Comparison of ENCODE assay signal across 27 mouse cellular contexts in the genomic region with DNA sequence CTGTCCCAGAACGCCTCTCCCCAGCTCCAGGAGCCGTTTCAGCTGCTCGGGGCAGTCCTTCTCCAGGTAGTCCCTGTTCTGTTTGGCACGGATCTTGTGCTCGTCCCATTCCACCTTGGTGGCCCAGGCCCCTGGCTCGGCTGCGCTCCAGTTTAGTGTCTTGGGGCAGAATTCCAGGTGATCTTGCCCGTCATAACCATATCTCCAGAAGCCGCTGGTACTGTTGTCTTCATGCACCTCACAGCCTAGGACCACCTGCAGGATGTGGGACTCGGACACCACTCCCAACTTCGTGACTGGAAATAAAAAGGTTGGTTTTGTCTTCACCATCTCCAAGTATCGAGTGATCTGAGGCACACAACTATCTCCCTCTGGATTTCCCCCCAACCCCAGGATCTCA. TPM values are rescaled to one million over a fixed set of nuclear protein-coding genes. Genes with fewer than 3 reads are reported as not detected.
DNase-seq lines count a peak whose midpoint lies in the region; ATAC-seq and TF ChIP-seq lines count a peak whose summit lies in the region.
"Had no signal": no experiment of that assay in that cellular context is flagged by ENCODE, and none has a peak within 500 bp of the region (broad histone marks: within the 10 kb centered on the region; RNA-seq: fewer than 3 reads in every experiment).

No protein-coding gene starts in this region.

- H3K4me2 ChIP-seq in forebrain, embryonic 14.5 days (ENCODE audit: low read length), result no peak overlapping the region
- no peak overlapping the region for H3K4me2 ChIP-seq in midbrain, embryonic 14.5 days (ENCODE audit: low read length)
- no peak overlapping the region for H3K4me2 ChIP-seq in lung, postnatal 0 days (replicated peaks; ENCODE audit: low read depth, low read length)
- H3K4me2 ChIP-seq: embryonic facial prominence, embryonic 12.5 days; embryonic facial prominence, embryonic 15.5 days; forebrain, embryonic 12.5 days; heart, embryonic 13.5 days; hindbrain, embryonic 14.5 days had no signal

- no peak overlapping the region for H3K9ac ChIP-seq in forebrain, embryonic 14.5 days (ENCODE audit: low read length)
- no peak overlapping the region for H3K9ac ChIP-seq in midbrain, embryonic 14.5 days (replicated peaks; ENCODE audit: low read length)
- H3K9ac ChIP-seq in lung, postnatal 0 days (replicated peaks; ENCODE audit: low read depth), result no peak overlapping the region
- H3K9ac ChIP-seq: embryonic facial prominence, embryonic 12.5 days; embryonic facial prominence, embryonic 15.5 days; forebrain, embryonic 12.5 days; heart, embryonic 13.5 days; hindbrain, embryonic 14.5 days had no signal

- 92% methylated on average over 12 of the region's 12 CpGs for WGBS in forebrain, embryonic 10.5 days
- 90% methylated on average over 12 of the region's 12 CpGs for WGBS in forebrain, embryonic 14.5 days
- 92% methylated on average over 12 of the region's 12 CpGs for WGBS in midbrain, embryonic 10.5 days
- WGBS in midbrain, embryonic 14.5 days, result 93% methylated on average over 12 of the region's 12 CpGs
- 96% methylated on average over 12 of the region's 12 CpGs for WGBS in macrophage (ENCODE audit: missing documents)
- WGBS in lung, postnatal 0 days, result 93% methylated on average over 12 of the region's 12 CpGs

- no peak for TF ChIP-seq EP300 in lung, postnatal 0 days (IDR thresholded peaks at IDR 0.05)

- no peak overlapping the region for H3K4me3 ChIP-seq in forebrain, embryonic 10.5 days
- no peak overlapping the region for H3K4me3 ChIP-seq in forebrain, embryonic 14.5 days (ENCODE audit: low read depth, low read length)
- H3K4me3 ChIP-seq in midbrain, embryonic 10.5 days, result no peak overlapping the region
- no peak overlapping the region for H3K4me3 ChIP-seq in midbrain, embryonic 14.5 days (replicated peaks; ENCODE audit: low read depth, low read length)
- H3K4me3 ChIP-seq in macrophage (ENCODE audit: inconsistent target), result no peak overlapping the region
- no peak overlapping the region for H3K4me3 ChIP-seq in lung, postnatal 0 days (ENCODE audit: low read depth, low read length)
- H3K4me3 ChIP-seq: embryonic facial prominence, embryonic 12.5 days; embryonic facial prominence, embryonic 15.5 days; forebrain, embryonic 12.5 days; heart, embryonic 13.5 days had no signal

- H3K79me2 ChIP-seq in macrophage (ENCODE audit: inconsistent target), result peaks cover 5% of the 10 kb centered on the region; the same call in 1 of the 2 replicates

- ATAC-seq in forebrain, embryonic 14.5 days, result no peak
- ATAC-seq in midbrain, embryonic 14.5 days (ENCODE audit: low FRiP score, low TSS enrichment), result no peak
- ATAC-seq in lung, postnatal 0 days, result no peak
- ATAC-seq: activated CD4-positive, CD25-positive, alpha-beta regulatory T cell, adult 4 months; forebrain, embryonic 16.5 days; hindbrain, postnatal 0 days; inflammation-experienced regulatory T-cells, adult 6 months had no signal

- peak; percentile 12 for DNase-seq in forebrain, embryonic 10.5 days (ENCODE audit: extremely low spot score, low spot score)
- DNase-seq in forebrain, embryonic 14.5 days (ENCODE audit: low spot score), result no peak
- DNase-seq in midbrain, embryonic 10.5 days (ENCODE audit: low spot score), result peak; percentile 4
- DNase-seq in midbrain, embryonic 14.5 days, result no peak
- no peak for DNase-seq in lung, postnatal 0 days (ENCODE audit: low spot score)
- DNase-seq: adrenal gland, adult 8-10 months; adrenal gland, postnatal 25 days; cerebellum, adult 18-20 months; cerebellum, adult 9-10 months; cerebellum, postnatal 14 days; gastrocnemius, postnatal 14 days; heart, postnatal 14 days; heart, postnatal 4 days had no signal

- no peaks in the 10 kb centered on the region for H3K36me3 ChIP-seq in forebrain, embryonic 10.5 days (replicated peaks)
- H3K36me3 ChIP-seq in forebrain, embryonic 14.5 days (ENCODE audit: control insufficient read depth, insufficient read depth, low read length), result no peaks in the 10 kb centered on the region
- no peaks in the 10 kb centered on the region for H3K36me3 ChIP-seq in midbrain, embryonic 10.5 days
- no peaks in the 10 kb centered on the region for H3K36me3 ChIP-seq in midbrain, embryonic 14.5 days (ENCODE audit: control insufficient read depth, insufficient read depth, low read length)
- peaks cover 15% of the 10 kb centered on the region; the same call in 1 of the 2 replicates for H3K36me3 ChIP-seq in macrophage (ENCODE audit: inconsistent target)
- H3K36me3 ChIP-seq in lung, postnatal 0 days (ENCODE audit: insufficient read depth, low read length), result no peaks in the 10 kb centered on the region
- H3K36me3 ChIP-seq: embryonic facial prominence, embryonic 12.5 days; embryonic facial prominence, embryonic 15.5 days; forebrain, embryonic 12.5 days; heart, embryonic 13.5 days had no signal

- no peaks in the 10 kb centered on the region for H3K9me3 ChIP-seq in forebrain, embryonic 10.5 days
- H3K9me3 ChIP-seq in forebrain, embryonic 14.5 days (replicated peaks; ENCODE audit: control insufficient read depth, low read length), result no peaks in the 10 kb centered on the region
- H3K9me3 ChIP-seq in midbrain, embryonic 10.5 days (replicated peaks), result no peaks in the 10 kb centered on the region
- H3K9me3 ChIP-seq in midbrain, embryonic 14.5 days (ENCODE audit: control insufficient read depth, low read length), result no peaks in the 10 kb centered on the region
- no peaks in the 10 kb centered on the region for H3K9me3 ChIP-seq in lung, postnatal 0 days (ENCODE audit: low read length)
- H3K9me3 ChIP-seq: embryonic facial prominence, embryonic 12.5 days; embryonic facial prominence, embryonic 15.5 days; forebrain, embryonic 12.5 days; heart, embryonic 13.5 days had no signal

- H3K27ac ChIP-seq in forebrain, embryonic 10.5 days, result peak overlapping the region; percentile 37
- no peak overlapping the region for H3K27ac ChIP-seq in forebrain, embryonic 14.5 days (ENCODE audit: low read depth, low read length)
- no peak overlapping the region for H3K27ac ChIP-seq in midbrain, embryonic 10.5 days (replicated peaks)
- no peak overlapping the region for H3K27ac ChIP-seq in midbrain, embryonic 14.5 days (replicated peaks; ENCODE audit: low read depth, low read length)
- peak overlapping the region; percentile 45 for H3K27ac ChIP-seq in macrophage
- no peak overlapping the region for H3K27ac ChIP-seq in lung, postnatal 0 days (ENCODE audit: low read length)
- H3K27ac ChIP-seq: embryonic facial prominence, embryonic 12.5 days; embryonic facial prominence, embryonic 15.5 days; forebrain, embryonic 12.5 days; heart, embryonic 13.5 days; hindbrain, embryonic 14.5 days; hindbrain, postnatal 0 days had no signal

- H3K4me1 ChIP-seq in forebrain, embryonic 10.5 days, result peaks cover 18% of the 10 kb centered on the region
- peaks cover 11% of the 10 kb centered on the region; the same call in 1 of the 2 replicates for H3K4me1 ChIP-seq in forebrain, embryonic 14.5 days (ENCODE audit: control insufficient read depth, insufficient read depth, low read length)
- H3K4me1 ChIP-seq in midbrain, embryonic 10.5 days, result peaks cover 18% of the 10 kb centered on the region
- H3K4me1 ChIP-seq in midbrain, embryonic 14.5 days (ENCODE audit: control insufficient read depth, insufficient read depth, low read length), result no peaks in the 10 kb centered on the region
- no peaks in the 10 kb centered on the region for H3K4me1 ChIP-seq in lung, postnatal 0 days (ENCODE audit: insufficient read depth, low read depth, low read length)

- no peak for TF ChIP-seq CTCF in lung, postnatal 0 days (IDR thresholded peaks at IDR 0.05)

- peaks cover 32% of the 10 kb centered on the region for H3K27me3 ChIP-seq in forebrain, embryonic 10.5 days (ENCODE audit: poor library complexity, severe bottlenecking)
- no peaks in the 10 kb centered on the region for H3K27me3 ChIP-seq in forebrain, embryonic 14.5 days (replicated peaks; ENCODE audit: control insufficient read depth, insufficient read depth, low read length)
- H3K27me3 ChIP-seq in midbrain, embryonic 10.5 days (ENCODE audit: low read depth, poor library complexity, severe bottlenecking), result peaks cover 23% of the 10 kb centered on the region
- H3K27me3 ChIP-seq in midbrain, embryonic 14.5 days (ENCODE audit: control insufficient read depth, insufficient read depth, low read length), result no peaks in the 10 kb centered on the region
- H3K27me3 ChIP-seq in lung, postnatal 0 days (replicated peaks; ENCODE audit: insufficient read depth, low read length), result no peaks in the 10 kb centered on the region
- H3K27me3 ChIP-seq: embryonic facial prominence, embryonic 12.5 days; embryonic facial prominence, embryonic 15.5 days; heart, embryonic 13.5 days had no signal

RNA-seq across cellular contexts. Expression of gene Hfe, which starts 3.9 kb away (rescaled TPM):
- 1.3 and 1.5 TPM in 2 replicates for polyA plus RNA-seq in forebrain, embryonic 10.5 days (2016; fragmentation: Nextera tagmentation; extraction: Ambion mirVana)
- 3.5 and 4.7 TPM in 2 replicates for polyA plus RNA-seq in forebrain, embryonic 14.5 days (2014; fragmentation: Nextera tagmentation; extraction: Ambion mirVana)
- 2.3 and 2.5 TPM in 2 replicates for polyA plus RNA-seq in midbrain, embryonic 10.5 days (2016; fragmentation: Nextera tagmentation; extraction: Ambion mirVana)
- polyA plus RNA-seq in midbrain, embryonic 14.5 days (2014; fragmentation: Nextera tagmentation; extraction: Ambion mirVana), result 0.77 and 3.9 TPM in 2 replicates
- 10 to 100 TPM in 14 of 26 experiments, 1 to 10 TPM in 12; 2.7 to 31.8 (median 15.3) TPM for total RNA-seq in macrophage (2018; cell fraction: chromatin; rRNA removed)
- total RNA-seq in macrophage (2018; cell fraction: cytosol; rRNA removed), result 10 to 100 TPM; 25.0 to 63.5 (median 42.9) TPM
- total RNA-seq in macrophage (2018; cell fraction: nucleus; rRNA removed), result 10 to 100 TPM; 12.6 to 62.1 (median 39.3) TPM
- 27.7 to 67.4 TPM (median 36.4 TPM) in 3 replicates for polyA plus RNA-seq in macrophage (2018)
- polyA plus RNA-seq in lung, postnatal 0 days (2015; fragmentation: Nextera tagmentation; extraction: Ambion mirVana), result 25.3 and 26.3 TPM in 2 replicates

RNA-seq across cellular contexts. Expression of gene Hist1h4c, which starts 8.5 kb away (rescaled TPM):
- polyA plus RNA-seq in forebrain, embryonic 10.5 days (2016; fragmentation: Nextera tagmentation; extraction: Ambion mirVana), result 4.5 and 5.9 TPM in 2 replicates
- 2.9 and 6.5 TPM in 2 replicates for polyA plus RNA-seq in forebrain, embryonic 14.5 days (2014; fragmentation: Nextera tagmentation; extraction: Ambion mirVana)
- polyA plus RNA-seq in midbrain, embryonic 10.5 days (2016; fragmentation: Nextera tagmentation; extraction: Ambion mirVana), result 4.9 and 5.1 TPM in 2 replicates
- 2.9 and 4.3 TPM in 2 replicates for polyA plus RNA-seq in midbrain, embryonic 14.5 days (2014; fragmentation: Nextera tagmentation; extraction: Ambion mirVana)
- total RNA-seq in macrophage (2018; cell fraction: chromatin; rRNA removed), result 10 to 100 TPM in 14 of 26 experiments, 1 to 10 TPM in 12; 4.0 to 49.2 (median 11.4) TPM
- 10 to 100 TPM; 16.3 to 87.3 (median 38.2) TPM for total RNA-seq in macrophage (2018; cell fraction: cytosol; rRNA removed)
- 100 to 1,000 TPM in 1 of 26 experiments, 10 to 100 TPM in 23, 1 to 10 TPM in 2; 4.8 to 101 (median 22.1) TPM for total RNA-seq in macrophage (2018; cell fraction: nucleus; rRNA removed)
- polyA plus RNA-seq in macrophage (2018), result 0.53 TPM in 1 of 3 replicates, not detected in the others
- 3.7 and 3.9 TPM in 2 replicates for polyA plus RNA-seq in lung, postnatal 0 days (2015; fragmentation: Nextera tagmentation; extraction: Ambion mirVana)

RNA-seq across cellular contexts. Expression of gene Hist1h1t, which starts 11.2 kb away (rescaled TPM):
- polyA plus RNA-seq in forebrain, embryonic 10.5 days (2016; fragmentation: Nextera tagmentation; extraction: Ambion mirVana), result not detected in 2 replicates
- not detected in 2 replicates for polyA plus RNA-seq in forebrain, embryonic 14.5 days (2014; fragmentation: Nextera tagmentation; extraction: Ambion mirVana)
- polyA plus RNA-seq in midbrain, embryonic 10.5 days (2016; fragmentation: Nextera tagmentation; extraction: Ambion mirVana), result not detected in 2 replicates
- not detected in 2 replicates for polyA plus RNA-seq in midbrain, embryonic 14.5 days (2014; fragmentation: Nextera tagmentation; extraction: Ambion mirVana)
- 1 to 10 TPM in 9 of 26 experiments, not detected in 17; 1.1 to 7.4 (median 2.3) TPM for total RNA-seq in macrophage (2018; cell fraction: chromatin; rRNA removed)
- under 1 TPM in 2 of 26 experiments, not detected in 24; 0.17 to 0.22 TPM for total RNA-seq in macrophage (2018; cell fraction: cytosol; rRNA removed)
- 1 to 10 TPM in 4 of 26 experiments, under 1 TPM in 1, not detected in 21; 0.98 to 2.7 (median 1.3) TPM for total RNA-seq in macrophage (2018; cell fraction: nucleus; rRNA removed)
- not detected in 3 replicates for polyA plus RNA-seq in macrophage (2018)
- 0.13 TPM in 1 of 2 replicates, not detected in the other for polyA plus RNA-seq in lung, postnatal 0 days (2015; fragmentation: Nextera tagmentation; extraction: Ambion mirVana)
- total RNA-seq: adrenal gland, postnatal 25 days; gastrocnemius, adult 18-20 months; gastrocnemius, postnatal 14 days; heart, adult 18-20 months had no signal
- polyA plus RNA-seq: activated CD4-positive, CD25-positive, alpha-beta regulatory T cell, adult 4 months; embryonic facial prominence, embryonic 15.5 days; forebrain, embryonic 12.5 days; forebrain, embryonic 16.5 days; heart, embryonic 13.5 days; heart, embryonic 16.5 days; hindbrain, embryonic 11.5 days; hindbrain, embryonic 14.5 days; hindbrain, postnatal 0 days; inflammation-experienced regulatory T-cells, adult 6 months had no signal

RNA-seq across cellular contexts. Expression of gene Hist1h2bc, which starts 22.8 kb away (rescaled TPM):
- polyA plus RNA-seq in forebrain, embryonic 10.5 days (2016; fragmentation: Nextera tagmentation; extraction: Ambion mirVana), result 17.2 and 19.3 TPM in 2 replicates
- polyA plus RNA-seq in forebrain, embryonic 14.5 days (2014; fragmentation: Nextera tagmentation; extraction: Ambion mirVana), result 32.2 and 39.5 TPM in 2 replicates
- polyA plus RNA-seq in midbrain, embryonic 10.5 days (2016; fragmentation: Nextera tagmentation; extraction: Ambion mirVana), result 22.1 and 23.9 TPM in 2 replicates
- 13.1 and 17.3 TPM in 2 replicates for polyA plus RNA-seq in midbrain, embryonic 14.5 days (2014; fragmentation: Nextera tagmentation; extraction: Ambion mirVana)
- 10 to 100 TPM in 7 of 26 experiments, 1 to 10 TPM in 19; 1.6 to 36.8 (median 5.8) TPM for total RNA-seq in macrophage (2018; cell fraction: chromatin; rRNA removed)
- total RNA-seq in macrophage (2018; cell fraction: cytosol; rRNA removed), result 100 to 1,000 TPM; 112 to 241 (median 169) TPM
- 10 to 100 TPM in 24 of 26 experiments, 1 to 10 TPM in 2; 9.0 to 62.0 (median 30.7) TPM for total RNA-seq in macrophage (2018; cell fraction: nucleus; rRNA removed)
- polyA plus RNA-seq in macrophage (2018), result 101 to 170 TPM (median 160 TPM) in 3 replicates
- polyA plus RNA-seq in lung, postnatal 0 days (2015; fragmentation: Nextera tagmentation; extraction: Ambion mirVana), result 67.5 and 69.5 TPM in 2 replicates

RNA-seq across cellular contexts. Expression of gene Hist1h2ac, which starts 23.0 kb away (rescaled TPM):
- polyA plus RNA-seq in forebrain, embryonic 10.5 days (2016; fragmentation: Nextera tagmentation; extraction: Ambion mirVana), result 1.00 and 1.1 TPM in 2 replicates
- polyA plus RNA-seq in forebrain, embryonic 14.5 days (2014; fragmentation: Nextera tagmentation; extraction: Ambion mirVana), result 0.91 and 1.3 TPM in 2 replicates
- polyA plus RNA-seq in midbrain, embryonic 10.5 days (2016; fragmentation: Nextera tagmentation; extraction: Ambion mirVana), result 1.3 TPM in 2 replicates
- polyA plus RNA-seq in midbrain, embryonic 14.5 days (2014; fragmentation: Nextera tagmentation; extraction: Ambion mirVana), result 0.57 and 0.67 TPM in 2 replicates
- 1 to 10 TPM in 11 of 26 experiments, under 1 TPM in 12, not detected in 3; 0.21 to 7.6 (median 0.89) TPM for total RNA-seq in macrophage (2018; cell fraction: chromatin; rRNA removed)
- total RNA-seq in macrophage (2018; cell fraction: cytosol; rRNA removed), result 1 to 10 TPM in 24 of 26 experiments, under 1 TPM in 2; 0.71 to 4.8 (median 1.6) TPM
- total RNA-seq in macrophage (2018; cell fraction: nucleus; rRNA removed), result 1 to 10 TPM in 16 of 26 experiments, under 1 TPM in 9, not detected in 1; 0.29 to 7.6 (median 1.3) TPM
- 0.20 to 0.36 TPM (median 0.33 TPM) in 3 replicates for polyA plus RNA-seq in macrophage (2018)
- 0.32 and 0.54 TPM in 2 replicates for polyA plus RNA-seq in lung, postnatal 0 days (2015; fragmentation: Nextera tagmentation; extraction: Ambion mirVana)

Comparison
In these comparisons a context has a peak if more than half of its experiments do, and no peak if none do; other contexts are left out.
1. DNase-seq: peak in forebrain, embryonic 10.5 days (single experiment) and midbrain, embryonic 10.5 days (single experiment); none in forebrain, embryonic 14.5 days (single experiment), midbrain, embryonic 14.5 days (single experiment) and lung, postnatal 0 days (single experiment).
2. H3K27ac ChIP-seq: peak in forebrain, embryonic 10.5 days (single experiment) and macrophage (single experiment); none in forebrain, embryonic 14.5 days (single experiment), midbrain, embryonic 10.5 days (single experiment), midbrain, embryonic 14.5 days (single experiment) and lung, postnatal 0 days (single experiment).